Mouse (Mus musculus) cerebellum, postnatal 4 days (tissue): ENCODE results near the gene Ulbp1.
"Not testable (repeated sequence)": the region's sequence is repeated elsewhere in the genome, so short reads cannot be mapped to it uniquely, and the experiment has no call there.

Experiments used
- DNase-seq, 2 experiments: peaks; one replicate each; pipeline ENCODE4 v3.0.0; 2022; ENCODE audit warnings: low spot score in 2 of 2, mixed read lengths in 1 of 2

The Ulbp1 gene

DNA sequence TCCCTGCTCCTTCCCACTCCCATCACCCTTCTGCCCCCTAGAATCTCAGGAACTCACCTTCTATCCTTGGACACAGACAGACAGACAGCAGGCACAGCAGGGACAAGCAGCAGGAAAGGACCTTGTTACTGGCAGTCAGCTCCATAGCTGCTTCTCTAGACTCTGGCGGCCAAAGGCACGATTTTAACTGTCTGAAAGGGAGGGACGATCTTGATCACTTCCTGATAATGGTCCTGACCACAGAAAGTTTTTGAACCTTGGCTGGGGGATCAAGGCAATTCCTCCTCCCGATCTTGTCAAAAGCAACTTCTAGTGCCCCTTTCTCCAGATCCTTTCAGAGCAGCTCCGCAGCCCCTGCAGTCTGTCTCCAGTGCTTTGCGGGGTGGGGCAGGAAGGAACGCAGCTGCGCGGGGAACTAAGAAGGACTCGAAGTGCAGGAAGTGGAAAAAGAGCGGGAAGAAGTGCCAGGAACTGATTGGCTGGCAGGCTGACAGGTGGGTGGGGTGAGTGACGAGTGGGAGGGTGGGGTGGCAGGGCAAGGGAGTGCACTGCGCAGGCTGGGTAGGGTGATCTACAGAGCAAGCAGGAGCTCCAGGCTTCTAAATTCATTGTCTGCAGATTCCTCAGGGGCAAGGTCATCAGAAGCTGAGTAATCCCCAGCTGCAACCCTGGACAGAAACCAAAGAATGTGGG, at the start of gene Ulbp1:
Gene Ulbp1, minus strand, starts transcription at position 442 of the 693 bp plus-strand sequence.
- peak in 1 of 2 experiments; percentile 27 for DNase-seq

DNA sequence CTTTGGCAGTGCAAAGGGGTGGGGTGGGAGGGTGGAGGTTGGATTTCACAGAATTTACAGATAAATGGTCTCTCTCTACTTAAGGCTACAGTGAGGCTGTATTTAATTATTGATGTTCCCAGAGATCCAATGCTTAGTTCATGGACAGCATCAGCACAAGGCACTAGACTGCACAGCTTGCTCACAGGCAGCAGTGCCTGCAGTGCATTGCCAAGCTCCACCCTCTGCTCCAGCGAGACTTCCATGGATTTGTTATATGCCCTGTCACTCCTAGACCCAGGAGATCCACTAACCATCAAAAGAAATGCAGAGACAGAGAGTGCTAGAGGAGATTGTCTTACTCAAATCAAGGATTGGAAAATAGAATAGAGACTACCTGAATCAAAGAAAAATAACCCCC, 24.7 kb upstream of the Ulbp1 start:
- not testable (repeated sequence) for DNase-seq

DNA sequence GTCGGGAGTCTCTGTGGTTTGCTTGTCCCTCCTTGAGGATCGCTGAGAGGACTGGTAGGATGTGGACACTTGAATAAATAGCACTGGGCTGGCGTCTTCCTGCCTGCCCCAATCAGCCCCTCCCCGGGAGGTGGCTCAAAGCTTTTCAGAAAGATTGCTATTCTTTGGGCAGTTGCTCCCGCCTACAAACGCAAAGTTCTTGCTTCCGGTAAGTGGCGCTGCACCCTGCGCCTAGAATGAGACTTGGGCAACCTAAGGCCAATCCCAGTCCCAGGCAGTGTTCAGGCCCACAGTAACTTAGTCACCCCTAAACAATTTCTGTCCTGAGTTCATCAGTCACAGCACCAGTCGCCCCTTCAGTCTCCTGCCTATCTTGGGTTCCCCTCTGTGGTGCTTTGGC, 18.9 kb upstream of the Ulbp1 start:
- not testable (repeated sequence) for DNase-seq

DNA sequence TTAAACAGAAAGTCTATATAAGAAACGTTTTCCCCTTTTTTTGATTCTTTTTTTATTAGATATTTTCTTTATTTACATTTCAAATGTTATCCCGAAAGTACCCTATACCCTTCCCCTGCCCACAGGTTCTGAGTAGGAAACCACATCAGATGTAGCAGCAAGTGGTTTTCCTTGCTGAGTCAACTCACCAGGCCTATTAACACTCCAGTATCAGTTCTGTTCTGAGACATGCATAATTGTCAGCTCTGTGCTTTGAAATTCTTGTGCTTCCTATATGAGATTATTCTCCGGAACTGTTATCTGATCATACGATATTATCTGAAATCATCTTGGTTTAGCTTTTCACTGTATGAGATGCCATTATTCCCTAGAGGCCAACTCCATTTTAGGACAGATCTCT, 10.2 kb upstream of the Ulbp1 start:
- no peak for DNase-seq

DNA sequence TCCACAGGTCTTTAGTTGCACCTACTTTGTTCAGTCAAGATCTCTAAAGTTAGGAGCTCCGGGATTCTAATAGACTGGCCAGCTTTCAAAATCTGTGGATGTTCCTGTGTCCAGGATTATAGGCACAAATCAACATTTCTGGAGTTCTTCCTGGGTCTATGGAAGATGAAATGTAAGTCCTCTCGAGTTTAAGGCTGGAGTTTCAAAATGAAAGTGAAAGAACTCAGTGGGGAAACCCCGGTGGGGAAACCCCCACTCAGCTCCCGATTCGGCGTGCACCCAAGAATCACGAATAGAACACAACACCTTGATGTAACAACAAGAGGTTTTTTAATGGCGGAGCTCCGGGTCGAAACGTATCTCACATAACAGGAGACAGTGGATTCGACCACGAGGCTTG, 787 bp upstream of the Ulbp1 start:
- DNase-seq = not testable (repeated sequence)

DNA sequence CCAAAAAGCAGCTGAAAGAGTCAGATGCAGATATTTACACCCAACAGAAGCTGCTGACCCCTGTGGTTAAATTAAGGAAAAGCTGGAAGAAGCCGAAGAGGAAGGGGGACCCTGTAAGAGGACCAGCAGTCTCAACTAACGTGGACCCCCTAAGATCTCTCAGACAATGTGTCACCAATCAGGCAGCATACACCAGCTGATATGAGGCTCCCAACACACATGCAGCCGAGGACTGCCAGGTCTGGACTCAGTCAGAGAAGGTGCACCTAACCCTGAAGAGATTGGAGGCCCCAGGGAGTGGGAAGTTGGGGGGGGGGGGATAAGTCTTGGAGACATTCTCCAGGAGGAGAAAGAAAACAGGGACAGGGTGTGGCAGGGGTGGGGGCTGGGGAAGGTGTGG, 1.8 kb downstream of the Ulbp1 start:
- DNase-seq = no peak

DNA sequence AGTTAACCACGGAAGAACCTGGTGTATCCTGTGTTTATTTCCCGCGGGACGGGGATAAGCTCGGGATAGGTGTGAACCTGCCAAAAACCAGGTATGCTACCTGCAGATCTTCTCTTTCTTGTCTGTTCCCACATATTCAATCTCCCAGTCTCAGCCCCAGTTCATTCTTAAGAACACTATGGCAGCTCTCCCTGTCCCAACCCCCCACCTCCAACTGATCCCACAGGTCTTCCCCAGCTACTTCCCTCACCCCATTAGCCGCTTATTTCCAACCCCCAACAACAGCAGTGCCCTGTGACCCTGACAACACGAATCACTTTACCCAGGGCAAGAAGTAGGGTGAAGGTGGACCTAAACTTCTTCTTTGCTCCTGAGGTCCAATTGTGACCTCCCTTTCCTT, 3.0 kb downstream of the Ulbp1 start:
- no peak for DNase-seq

DNA sequence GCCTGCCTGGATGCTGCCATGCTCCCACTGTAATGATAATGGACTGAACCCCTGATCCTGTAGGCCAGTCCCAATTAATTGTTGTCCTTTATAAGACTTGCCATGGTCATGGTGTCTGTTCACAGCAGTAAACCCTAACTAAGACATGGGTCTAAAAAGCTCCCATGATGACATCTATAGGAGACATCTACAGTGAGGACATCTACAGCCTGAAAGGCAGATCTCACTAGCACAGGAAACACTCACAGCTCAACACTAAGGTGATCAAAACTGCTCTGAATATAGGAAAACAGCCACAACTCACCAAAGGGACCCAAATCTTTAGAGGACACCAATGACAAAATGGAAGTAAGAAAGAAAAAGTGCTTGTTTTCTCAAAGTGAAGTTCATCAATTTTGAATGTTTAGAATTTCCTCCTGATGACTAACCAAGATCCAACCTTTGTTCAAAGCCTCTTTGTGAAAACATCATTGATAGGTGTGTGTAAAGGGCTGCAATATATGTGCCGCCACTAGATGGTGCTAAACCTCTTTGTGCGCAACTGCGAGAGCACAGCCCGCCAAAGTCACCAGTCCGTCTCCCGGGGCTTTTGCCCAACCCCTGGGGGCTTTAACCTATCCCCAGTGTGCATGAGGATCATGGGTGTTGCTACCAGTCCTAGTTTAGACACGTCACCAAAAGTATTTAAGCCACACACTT, 3.6 kb downstream of the Ulbp1 start:
- DNase-seq = peak; percentile 39 to 64

DNA sequence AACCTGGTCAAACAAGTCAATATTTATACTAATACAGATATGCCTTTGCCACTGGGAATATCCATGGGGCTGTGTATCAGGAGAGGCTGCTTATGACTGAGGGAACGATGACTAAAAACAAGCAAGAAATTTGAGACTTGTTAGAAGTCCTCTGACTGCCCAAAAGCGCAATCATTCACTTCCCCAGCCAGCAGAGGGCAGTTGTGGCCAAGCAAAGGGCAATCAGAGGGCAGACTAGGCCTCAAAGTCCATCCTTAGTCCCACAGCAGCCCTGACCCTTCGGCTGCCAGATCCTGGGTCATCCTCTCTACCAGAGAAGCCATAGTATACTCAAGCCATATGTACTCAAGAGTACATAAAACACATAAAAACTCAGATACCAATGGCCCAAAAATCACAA, 11.4 kb downstream of the Ulbp1 start:
- no peak for DNase-seq

DNA sequence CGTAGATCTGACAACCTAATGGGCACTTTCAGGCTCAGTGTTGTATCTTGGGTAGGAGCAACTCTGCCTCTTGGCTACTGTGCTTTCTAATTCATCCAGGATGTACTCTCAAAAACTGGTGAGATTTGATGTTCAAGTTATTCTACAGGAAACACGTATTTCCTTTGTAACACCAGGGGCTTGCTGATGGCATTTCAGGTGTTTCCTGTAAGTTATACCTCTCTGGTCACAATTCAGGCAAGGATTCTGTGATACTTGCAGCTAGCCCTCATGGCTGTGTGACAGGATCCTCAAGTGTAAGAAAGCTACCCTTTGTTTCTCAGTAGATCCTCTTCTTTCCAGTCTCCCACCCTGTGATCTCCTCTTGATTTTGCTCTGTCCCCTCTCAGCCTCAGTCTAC, 34.5 kb downstream of the Ulbp1 start:
- no peak for DNase-seq

DNA sequence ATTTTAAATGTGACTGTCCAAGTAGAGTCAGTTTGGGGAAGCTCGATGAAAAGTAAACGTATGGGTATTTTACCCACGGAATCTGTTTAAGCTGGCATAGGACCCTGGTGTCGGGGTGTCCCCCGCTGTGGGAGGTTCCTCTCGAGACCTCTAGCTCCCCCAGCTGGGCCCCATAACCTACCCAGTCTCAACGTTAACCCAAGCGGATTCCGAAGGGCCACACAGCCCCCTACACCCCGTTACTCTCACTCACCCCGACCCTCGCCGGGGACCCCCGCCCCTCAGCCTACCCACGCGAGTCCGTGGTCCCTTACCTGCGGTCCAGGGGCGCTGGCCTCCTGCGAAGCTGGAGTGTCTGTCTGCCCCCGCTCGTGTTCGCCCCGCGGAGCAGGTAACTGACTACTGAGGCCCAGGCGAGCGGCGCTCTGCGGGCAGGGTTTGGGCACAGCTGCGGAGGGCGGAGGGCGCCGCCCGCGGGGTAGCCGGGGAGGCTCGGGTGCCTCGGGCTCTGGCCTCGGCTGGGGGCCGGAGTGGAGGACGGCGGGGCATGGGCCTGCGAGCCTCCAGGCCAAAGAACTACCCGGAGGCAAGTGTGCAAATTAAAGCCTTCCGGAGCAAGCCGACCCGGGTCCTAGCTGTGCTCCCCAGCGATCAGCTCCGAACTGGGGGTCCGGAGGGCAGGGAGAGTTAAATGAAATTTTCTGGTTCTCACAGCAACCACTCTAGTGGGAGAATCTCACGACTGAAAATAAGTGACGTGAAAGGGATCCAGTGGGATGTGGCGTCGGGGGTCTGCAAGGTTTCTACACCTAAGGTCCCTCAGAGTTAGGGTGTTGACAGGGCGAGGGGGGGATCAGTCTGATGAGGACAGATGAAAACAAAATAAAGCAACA, 80.0 kb downstream of the Ulbp1 start:
- no peak for DNase-seq

DNA sequence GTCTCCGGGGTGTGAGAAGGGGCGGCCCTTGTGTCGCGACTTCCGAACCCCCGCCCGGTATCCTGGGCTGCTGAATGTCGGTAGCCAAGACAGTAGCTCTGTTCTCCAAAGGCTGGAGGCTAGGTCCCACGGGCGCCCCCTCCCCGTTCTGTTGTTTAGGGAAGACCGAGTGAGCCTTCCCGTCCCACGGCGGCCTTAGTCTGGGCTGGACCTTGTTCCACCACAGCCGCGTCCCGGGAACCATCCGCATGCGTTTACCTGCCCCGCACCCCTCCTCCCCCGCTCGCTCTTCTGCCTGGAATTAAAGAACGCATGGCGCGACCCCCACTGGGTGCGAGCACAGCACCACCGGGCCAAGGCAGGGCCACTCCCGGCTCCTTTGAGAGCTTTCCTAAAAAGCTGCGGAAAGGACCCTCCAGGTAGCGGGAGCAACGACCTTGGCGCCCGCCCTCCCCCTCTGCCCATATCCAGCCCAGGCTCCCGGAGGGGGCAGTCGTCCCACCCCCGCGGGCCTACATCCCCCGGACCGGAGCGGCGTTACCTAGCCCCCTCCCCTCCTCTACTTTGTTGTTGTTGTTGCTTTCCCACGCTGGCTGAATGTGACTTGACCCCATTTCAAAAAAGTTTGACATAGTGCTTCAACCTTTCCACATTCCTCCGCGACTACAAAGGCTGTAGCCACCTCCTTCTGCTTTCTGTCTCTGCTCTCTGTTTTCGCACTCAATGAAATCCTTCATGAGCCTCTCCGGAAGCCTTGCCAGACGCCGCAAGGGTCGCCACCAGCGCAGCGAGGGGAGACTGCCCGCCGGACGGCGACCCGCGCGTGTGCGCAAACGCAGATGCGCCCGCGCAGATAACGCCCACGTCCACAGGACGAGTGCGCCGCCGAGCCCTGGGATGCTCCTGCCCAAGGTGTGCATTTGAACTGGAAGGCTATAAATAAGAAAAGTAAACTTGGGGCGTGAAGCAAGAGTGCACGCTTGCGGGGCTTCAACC, 81.2 kb downstream of the Ulbp1 start:
- peak in 1 of 2 experiments; percentile 5 for DNase-seq

DNA sequence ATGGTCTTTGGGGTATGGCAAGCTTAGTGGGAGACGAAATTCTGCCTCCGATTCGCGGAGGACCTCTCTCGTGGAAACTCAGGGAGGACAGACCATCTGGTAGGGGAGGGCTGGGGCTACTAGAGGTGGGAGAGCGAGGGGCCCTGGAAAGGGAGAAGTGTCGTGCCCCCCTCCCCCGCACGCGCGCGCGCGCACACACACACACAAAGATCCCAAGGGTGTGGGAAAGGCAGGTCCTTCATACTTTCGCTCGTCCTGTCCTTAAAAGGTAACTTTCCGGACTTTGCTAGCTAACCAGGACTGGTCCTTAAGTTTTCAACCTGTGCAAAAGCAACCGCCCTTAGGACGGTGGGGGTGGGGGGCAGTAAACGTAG, 81.9 kb downstream of the Ulbp1 start:
- no peak for DNase-seq

DNA sequence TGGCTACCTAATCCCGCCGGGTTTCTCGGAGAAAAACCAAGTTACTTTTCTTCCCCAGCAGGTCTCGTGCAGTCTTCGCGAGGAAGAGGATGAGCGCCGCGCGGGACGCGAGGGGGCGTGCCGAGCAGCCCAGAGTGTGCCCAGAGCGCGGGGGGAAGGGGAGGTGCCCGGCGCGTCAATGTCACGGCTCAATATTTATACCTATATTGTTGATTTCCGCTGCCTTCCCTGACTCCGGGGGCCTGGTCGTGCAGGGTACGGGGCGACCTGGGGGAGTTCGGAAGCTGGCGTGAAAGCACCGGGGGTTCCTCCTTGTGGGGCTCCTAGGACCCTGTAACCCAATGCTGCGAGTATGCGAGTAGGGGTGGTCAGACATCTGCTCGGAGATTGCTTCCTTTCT, 82.3 kb downstream of the Ulbp1 start:
- DNase-seq = peak in 1 of 2 experiments; percentile 4
